Mouse (Mus musculus): ENCODE results near the gene Fgf3.

DNA sequence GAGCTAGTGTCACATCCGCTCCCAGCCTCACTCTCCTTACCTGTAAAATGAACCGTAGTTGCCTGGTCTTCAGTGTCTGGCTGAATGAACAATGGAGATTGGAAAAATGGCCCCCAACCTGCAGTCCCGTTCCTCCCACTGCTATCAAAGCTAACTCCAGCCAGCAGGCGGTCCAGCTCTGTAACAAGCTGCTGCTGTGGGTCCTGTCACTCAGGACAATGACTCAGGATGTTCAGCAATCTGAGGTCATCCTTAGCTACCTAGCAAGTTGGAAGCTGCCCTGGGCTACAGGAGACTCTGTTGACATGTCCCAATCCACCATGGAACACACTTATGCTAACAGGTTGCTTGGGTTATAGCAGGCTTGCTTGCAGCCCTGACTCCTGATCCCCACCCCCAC is 35.3 kb downstream of the Fgf3 start:
- TF ChIP-seq POLR2A (IDR thresholded peaks at IDR 0.05; ENCODE audit: insufficient read depth, low read depth, low read length) (no peak), CTCF (IDR thresholded peaks at IDR 0.05; ENCODE audit: insufficient read depth, low read depth, low read length) (no peak)
